Mouse (Mus musculus) embryonic facial prominence, embryonic 11.5 days (tissue): ENCODE measurements around the gene Gpr50. TPM values are rescaled to one million over a fixed set of nuclear protein-coding genes. Genes with fewer than 3 reads are reported as not detected.

Experiments
- ATAC-seq: fragments of 200-750 bp; cut with Nextera tagmentation; replicated peaks from 2 replicates; pipeline ENCODE4 v1.8.0; 2017; ENCODE audit warnings: low read depth; ENCODE audit not compliant: insufficient number of reproducible peaks, low FRiP score, low TSS enrichment
- DNase-seq: peaks from one replicate; pipeline ENCODE4 v3.0.0-alpha.2; 2015; ENCODE audit warnings: low spot score
- H3K27ac ChIP-seq: fragments of 300-500 bp; sonication (generic); replicated peaks from 2 replicates; pipeline ENCODE4 v1.5.1; 2014; ENCODE audit warnings: mild to moderate bottlenecking, low read depth, low read length, control low read depth
- H3K27me3 ChIP-seq: fragments of 300-500 bp; sonication (generic); 2 replicates; pipeline ENCODE4 v1.6.1; 2014; ENCODE audit warnings: mild to moderate bottlenecking, low read length, moderate library complexity, mixed read lengths; ENCODE audit not compliant: control insufficient read depth, insufficient read depth
- H3K36me3 ChIP-seq: fragments of 300-500 bp; sonication (generic); replicated peaks from 2 replicates; pipeline ENCODE4 v1.6.1; 2014; ENCODE audit warnings: low read depth, mild to moderate bottlenecking, low read length, moderate library complexity, mixed read lengths; ENCODE audit not compliant: control insufficient read depth, insufficient read depth
- H3K4me1 ChIP-seq: fragments of 300-500 bp; sonication (generic); 2 replicates; pipeline ENCODE4 v1.6.1; 2014; ENCODE audit warnings: low read length, mixed read lengths; ENCODE audit not compliant: control insufficient read depth, insufficient read depth
- H3K4me2 ChIP-seq: fragments of 300-500 bp; sonication (generic); 2 replicates; pipeline ENCODE4 v1.6.1; 2014; ENCODE audit warnings: low read depth, mild to moderate bottlenecking, control low read depth, low read length, moderate library complexity
- H3K4me3 ChIP-seq: fragments of 300-500 bp; sonication (generic); 2 replicates; pipeline ENCODE4 v1.5.1; 2014; ENCODE audit warnings: low read depth, low read length, control low read depth
- H3K9ac ChIP-seq: fragments of 300-500 bp; sonication (generic); replicated peaks from 2 replicates; pipeline ENCODE4 v1.6.1; 2014; ENCODE audit warnings: mild to moderate bottlenecking, control low read depth, low read length
- H3K9me3 ChIP-seq: fragments of 300-500 bp; sonication (generic); replicated peaks from 2 replicates; pipeline ENCODE4 v1.6.1; 2016; ENCODE audit warnings: mild to moderate bottlenecking, low read length, inconsistent platforms, mixed read lengths; ENCODE audit not compliant: control insufficient read depth
- WGBS: fragments of 180-500 bp; shearing (Covaris S2); extraction: QIAGEN DNeasy Blood & Tissue Kit; methylation state at CpG from one replicate; pipeline ENCODE4 v1.1.7; 2014; 5-methylcytosine and 5-hydroxymethylcytosine counted together
- polyA plus RNA-seq: library from polyadenylated mRNA; unstranded; fragments of >200 nt; fragmentation: Nextera tagmentation; extraction: Ambion mirVana; gene quantifications from 2 replicates; pipeline ENCODE4 v1.2.1, GENCODE M21; 2014

The Gpr50 gene
- polyA plus RNA-seq, 1 experiment from 2014 or later, result 17.8 TPM

GRCm38 (mm10) chrX:71648848-71649454 is 14.5 kb upstream of the Gpr50 start:
- H3K36me3 ChIP-seq, result no peaks in the 10 kb centered on the region
- H3K27ac ChIP-seq, result no peak overlapping the region
- no peaks in the 10 kb centered on the region for H3K27me3 ChIP-seq
- H3K9me3 ChIP-seq, result no peaks in the 10 kb centered on the region
- H3K4me1 ChIP-seq, result no peaks in the 10 kb centered on the region
- no peak for ATAC-seq
- no peak overlapping the region for H3K4me3 ChIP-seq
- no peak overlapping the region for H3K9ac ChIP-seq
- peak; percentile 61 for DNase-seq
- H3K4me2 ChIP-seq, result no peak overlapping the region
- 38% methylated on average over 6 of the region's 6 CpGs for WGBS

- Histone ChIP-seq H3K4me1 (no peaks in the 10 kb centered on the region), H3K27ac (no peak overlapping the region), H3K36me3 (no peaks in the 10 kb centered on the region), H3K4me2 (no peak overlapping the region), H3K9me3 (no peaks in the 10 kb centered on the region), H3K27me3 (no peaks in the 10 kb centered on the region), H3K4me3 (no peak overlapping the region), H3K9ac (no peak overlapping the region)
- ATAC-seq (no peak), DNase-seq (no peak)
- WGBS, result 39% methylated on average over 8 of the region's 8 CpGs
Observed at GRCm38 (mm10) chrX:71649993-71650392, 13.5 kb upstream of the Gpr50 start.

- DNase-seq, result no peak
- H3K27ac ChIP-seq, result no peak overlapping the region
- no peaks in the 10 kb centered on the region for H3K36me3 ChIP-seq
- no peaks in the 10 kb centered on the region for H3K9me3 ChIP-seq
- no peak overlapping the region for H3K9ac ChIP-seq
- no peak overlapping the region for H3K4me3 ChIP-seq
- ATAC-seq, result no peak
- no peaks in the 10 kb centered on the region for H3K4me1 ChIP-seq
- 15% methylated on average over 14 of the region's 14 CpGs for WGBS
- H3K4me2 ChIP-seq, result no peak overlapping the region; the same call in 1 of the 2 replicates
- peaks cover 3% of the 10 kb centered on the region for H3K27me3 ChIP-seq
Observed at GRCm38 (mm10) chrX:71661794-71662193, 1.7 kb upstream of the Gpr50 start.

- H3K4me2 ChIP-seq, result peak overlapping the region; percentile 68
- H3K9ac ChIP-seq, result peak overlapping the region; percentile 44; the same call in 1 of the 2 replicates
- H3K27me3 ChIP-seq, result peaks cover 3% of the 10 kb centered on the region
- no peaks in the 10 kb centered on the region for H3K4me1 ChIP-seq
- H3K4me3 ChIP-seq, result peak overlapping the region; percentile 38
- H3K9me3 ChIP-seq, result no peaks in the 10 kb centered on the region
- ATAC-seq, result 0 out of 2 replicates have a peak, but pooled peaks have one; percentile 14
- H3K27ac ChIP-seq, result no peak overlapping the region
- WGBS, result 13% methylated on average over 60 of the region's 76 CpGs
- H3K36me3 ChIP-seq, result no peaks in the 10 kb centered on the region
- peak; percentile 26 for DNase-seq
Observed at GRCm38 (mm10) chrX:71663871-71664687, 612 bp downstream of the Gpr50 start.

DNA sequence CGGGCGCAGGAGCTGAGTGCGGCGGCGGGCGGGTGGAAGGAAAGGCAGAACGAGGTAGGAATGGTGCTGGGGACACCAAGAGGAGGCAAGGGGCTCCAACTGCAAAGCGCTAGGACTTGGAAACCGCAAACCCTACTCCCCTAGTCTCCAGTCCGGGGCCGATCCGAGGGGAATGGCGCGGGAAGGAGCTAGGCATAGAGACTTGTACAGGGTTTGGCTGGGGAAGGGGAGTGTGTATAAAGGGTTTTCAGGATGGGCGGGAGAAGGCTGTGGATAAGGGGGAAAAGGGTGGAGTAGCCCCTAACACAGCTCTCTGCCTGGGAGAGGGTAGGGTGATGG is 1.2 kb downstream of the Gpr50 start:
- DNase-seq, result no peak
- Histone ChIP-seq H3K36me3 (no peaks in the 10 kb centered on the region), H3K27ac (no peak overlapping the region), H3K4me3 (peak overlapping the region; percentile 38), H3K9ac (peak overlapping the region; percentile 44; the same call in 1 of the 2 replicates), H3K9me3 (no peaks in the 10 kb centered on the region), H3K4me2 (peak overlapping the region; percentile 68), H3K27me3 (peaks cover 3% of the 10 kb centered on the region), H3K4me1 (no peaks in the 10 kb centered on the region)
- 5% methylated on average over 15 of the region's 15 CpGs for WGBS
- ATAC-seq, result 0 out of 2 replicates have a peak, but pooled peaks have one; percentile 42

- peaks cover 3% of the 10 kb centered on the region; the same call in 1 of the 2 replicates for H3K27me3 ChIP-seq
Observed at GRCm38 (mm10) chrX:71670254-71670653, 6.8 kb downstream of the Gpr50 start.

DNA sequence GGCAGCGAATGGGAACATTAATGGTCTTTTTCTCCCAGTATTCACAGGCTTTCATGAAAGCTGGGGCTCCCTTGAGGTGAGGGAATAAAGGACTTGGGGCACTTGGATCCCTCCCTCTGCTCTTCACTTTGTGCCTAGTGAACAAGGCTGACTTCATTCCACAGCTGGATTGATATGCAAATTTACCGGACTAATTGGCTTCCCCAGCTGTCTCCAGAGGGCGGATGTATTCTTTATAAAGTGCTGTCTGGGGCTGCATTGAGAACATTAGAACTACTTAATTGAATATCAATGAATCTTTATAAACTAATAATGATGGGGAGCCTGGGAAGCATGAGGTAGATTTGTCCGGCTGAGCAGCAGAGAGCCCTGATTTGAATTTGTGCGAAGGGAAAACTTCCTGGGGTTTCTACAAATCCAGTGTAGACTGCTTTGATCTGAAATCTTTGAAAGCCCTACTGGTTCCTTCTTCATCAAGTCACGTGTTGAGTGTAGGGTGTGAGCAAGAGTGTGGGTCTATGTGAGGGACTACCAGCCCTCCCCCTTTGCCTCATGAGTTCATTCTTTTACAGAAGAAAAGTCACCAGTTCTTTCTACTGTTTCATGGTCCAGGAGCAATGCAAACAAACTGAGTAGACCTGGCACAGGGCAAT is 37.5 kb downstream of the Gpr50 start:
- no peak overlapping the region for H3K4me2 ChIP-seq
- no peaks in the 10 kb centered on the region for H3K4me1 ChIP-seq
- ATAC-seq (peak; percentile 14; the same call in 1 of the 2 replicates), DNase-seq (peak; percentile 2)
- no peak overlapping the region for H3K9ac ChIP-seq
- no peak overlapping the region for H3K4me3 ChIP-seq
- no peaks in the 10 kb centered on the region for H3K36me3 ChIP-seq
- 19% methylated on average over 6 of the region's 6 CpGs for WGBS
- no peaks in the 10 kb centered on the region for H3K9me3 ChIP-seq
- H3K27me3 ChIP-seq, result no peaks in the 10 kb centered on the region
- no peak overlapping the region for H3K27ac ChIP-seq

More at GRCm38 (mm10) chrX:71670254-71670653, 6.8 kb downstream of the Gpr50 start:
- ATAC-seq (no peak), DNase-seq (no peak)
- Histone ChIP-seq H3K4me2 (no peak overlapping the region), H3K27ac (no peak overlapping the region), H3K4me1 (no peaks in the 10 kb centered on the region), H3K36me3 (no peaks in the 10 kb centered on the region), H3K4me3 (no peak overlapping the region), H3K9ac (no peak overlapping the region), H3K9me3 (no peaks in the 10 kb centered on the region)
- WGBS, result 8% methylated on average over 6 of the region's 6 CpGs
